Mouse (Mus musculus): Measurements from ENCODE around the gene Hnrnpll.

- TF ChIP-seq GATA1 (IDR thresholded peaks at IDR 0.05; ENCODE audit: low read length) (no peak), TAL1 (IDR thresholded peaks at IDR 0.05; ENCODE audit: low read length) (no peak)
Observed at GRCm38 (mm10) chr17:80017389-80017788, 44.7 kb downstream of the Hnrnpll start.
